Mouse (Mus musculus): ENCODE measurements around the gene Sltm.
"Not testable (repeated sequence)": the region's sequence is repeated elsewhere in the genome, so short reads cannot be mapped to it uniquely, and the experiment has no call there.

Sltm gene

GRCm38 (mm10) chr9:70542305-70543041 lies at the start of gene Sltm:
TSS of gene Sltm (plus strand) at chr9:70542754.
- DNase-seq (ENCODE audit: low read depth, low spot score) = peak; percentile 98

- DNase-seq (ENCODE audit: low read depth, low spot score) = no peak
Measured at GRCm38 (mm10) chr9:70493038-70493437, 49.5 kb upstream of the Sltm start.

- DNase-seq (ENCODE audit: low read depth, low spot score) = no peak
Measured at GRCm38 (mm10) chr9:70496990-70497389, 45.6 kb upstream of the Sltm start.

- DNase-seq (ENCODE audit: low read depth, low spot score) = no peak
Measured at GRCm38 (mm10) chr9:70502284-70503014, 40.1 kb upstream of the Sltm start.

GRCm38 (mm10) chr9:70503015-70503603 lies 39.4 kb upstream of the Sltm start:
- DNase-seq (ENCODE audit: low read depth, low spot score) = peak; percentile 33

- peak; percentile 92 for DNase-seq (ENCODE audit: low read depth, low spot score)
Measured at GRCm38 (mm10) chr9:70503626-70504041, 38.9 kb upstream of the Sltm start, which contains the start of gene Rnf111. TSS of gene Rnf111 (minus strand) at chr9:70503725.

GRCm38 (mm10) chr9:70506186-70506585 lies 36.4 kb upstream of the Sltm start:
- no peak for DNase-seq (ENCODE audit: low read depth, low spot score)

- DNase-seq (ENCODE audit: low read depth, low spot score) = no peak
Measured at GRCm38 (mm10) chr9:70506787-70507186, 35.8 kb upstream of the Sltm start.

GRCm38 (mm10) chr9:70509906-70510525 lies 32.5 kb upstream of the Sltm start:
- no peak for DNase-seq (ENCODE audit: low read depth, low spot score)

- no peak for DNase-seq (ENCODE audit: low read depth, low spot score)
Measured at GRCm38 (mm10) chr9:70510998-70511583, 31.5 kb upstream of the Sltm start.

- DNase-seq (ENCODE audit: low read depth, low spot score) = no peak
Measured at GRCm38 (mm10) chr9:70511681-70512080, 30.9 kb upstream of the Sltm start.

GRCm38 (mm10) chr9:70520651-70521050 lies 21.9 kb upstream of the Sltm start:
- no peak for DNase-seq (ENCODE audit: low read depth, low spot score)

- DNase-seq (ENCODE audit: low read depth, low spot score) = no peak
Measured at GRCm38 (mm10) chr9:70523813-70524212, 18.7 kb upstream of the Sltm start.

- no peak for DNase-seq (ENCODE audit: low read depth, low spot score)
Measured at GRCm38 (mm10) chr9:70524366-70524765, 18.2 kb upstream of the Sltm start.

- no peak for DNase-seq (ENCODE audit: low read depth, low spot score)
Measured at GRCm38 (mm10) chr9:70533328-70533727, 9.2 kb upstream of the Sltm start.

GRCm38 (mm10) chr9:70541584-70541983 lies 970 bp upstream of the Sltm start:
- DNase-seq (ENCODE audit: low read depth, low spot score) = no peak

GRCm38 (mm10) chr9:70543048-70543880 lies 710 bp downstream of the Sltm start:
- peak; percentile 17 for DNase-seq (ENCODE audit: low read depth, low spot score)

- peak; percentile 1 for DNase-seq (ENCODE audit: low read depth, low spot score)
Measured at GRCm38 (mm10) chr9:70543985-70544384, 1.4 kb downstream of the Sltm start.

GRCm38 (mm10) chr9:70544831-70545230 lies 2.3 kb downstream of the Sltm start:
- DNase-seq (ENCODE audit: low read depth, low spot score) = no peak

- DNase-seq (ENCODE audit: low read depth, low spot score) = not testable (repeated sequence)
Measured at GRCm38 (mm10) chr9:70546576-70546975, 4.0 kb downstream of the Sltm start.

GRCm38 (mm10) chr9:70548304-70548703 lies 5.8 kb downstream of the Sltm start:
- DNase-seq (ENCODE audit: low read depth, low spot score) = no peak
